Mouse (Mus musculus): ENCODE results near the gene Gm29427. TPM values are rescaled to one million over a fixed set of nuclear protein-coding genes. Genes with fewer than 3 reads are reported as not detected.

The Gm29427 gene
- polyA plus RNA-seq, 1 experiment from 2014 or later = not detected

- Histone ChIP-seq H3K4me1 (replicated peaks) (peaks cover 71% of the 10 kb centered on the region), H3K36me3 (replicated peaks) (no peaks in the 10 kb centered on the region), H3K4me2 (peak within 1 kb of the TSS; percentile 80), H3K27me3 (no peaks in the 10 kb centered on the region), H3K27ac (replicated peaks) (peak within 1 kb of the TSS; percentile 89), H3K9ac (peak within 1 kb of the TSS; percentile 49), H3K9me3 (replicated peaks) (no peaks in the 10 kb centered on the region), H3K4me3 (replicated peaks) (peak within 1 kb of the TSS; percentile 64)
- peak; percentile 95 for ATAC-seq (ENCODE audit: insufficient read depth)
- WGBS (ENCODE audit: insufficient replicate concordance) = 16% methylated on average over 10 of the region's 10 CpGs
Observed at GRCm38 (mm10) chr1:130731741-130732337, 16.2 kb upstream of the Gm29427 start, which contains the start of gene AA986860. Gene AA986860, plus strand, starts transcription at chr1:130731976.

DNA sequence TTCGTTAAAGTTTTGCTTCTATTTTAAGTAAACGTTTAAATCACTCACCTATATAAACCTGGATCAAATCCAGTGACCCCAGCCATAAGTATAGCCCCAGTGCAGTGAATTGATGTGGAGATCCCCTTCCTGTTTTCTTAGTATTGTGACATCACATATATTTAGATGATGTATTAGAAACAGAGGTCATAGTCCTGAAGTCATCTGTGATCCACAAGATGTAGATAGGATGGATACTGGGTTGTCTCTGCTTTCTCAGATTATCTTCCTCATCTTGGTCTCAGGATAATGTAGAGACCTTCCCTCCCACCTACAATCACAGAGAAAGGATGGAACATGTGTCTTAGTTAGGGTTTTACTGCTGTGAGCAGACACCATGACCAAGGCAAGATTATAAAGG, 13.6 kb upstream of the Gm29427 start, which contains the start of gene Pfkfb2:
TSS of gene Pfkfb2 (minus strand) at position 101 of the 400 bp plus-strand sequence.
- Histone ChIP-seq H3K4me3 (replicated peaks) (no peak within 1 kb of the TSS), H3K9ac (no peak within 1 kb of the TSS), H3K27me3 (no peaks in the 10 kb centered on the region), H3K4me2 (no peak within 1 kb of the TSS), H3K9me3 (replicated peaks) (no peaks in the 10 kb centered on the region), H3K27ac (replicated peaks) (0 out of 2 replicates have a peak within 1 kb of the TSS, but pooled peaks have one; percentile 20), H3K36me3 (replicated peaks) (peaks cover 4% of the 10 kb centered on the region; the same call in 1 of the 2 replicates), H3K4me1 (replicated peaks) (peaks cover 46% of the 10 kb centered on the region)
- no peak for ATAC-seq (ENCODE audit: insufficient read depth)
- 66% methylated on average over 2 of the region's 2 CpGs for WGBS (ENCODE audit: insufficient replicate concordance)

DNA sequence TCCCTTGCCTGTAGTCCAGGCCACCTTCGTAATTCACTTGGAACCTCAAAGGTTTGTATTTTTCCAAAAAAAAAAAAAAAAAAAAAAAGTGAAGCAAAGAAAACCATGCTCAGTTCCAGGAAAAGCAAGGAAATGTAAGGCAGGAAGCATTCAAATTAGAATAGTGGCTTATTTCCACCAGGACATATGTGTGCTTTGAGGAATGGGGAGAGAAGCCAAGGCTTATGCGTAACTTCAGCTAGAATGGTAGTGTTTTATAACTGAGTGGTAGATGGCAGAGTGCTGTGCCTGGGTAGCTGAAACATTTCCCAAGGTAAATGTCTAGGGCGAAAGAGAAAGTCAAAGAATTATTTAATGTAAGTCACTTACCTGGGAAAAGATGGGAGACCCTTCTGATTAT, 13.1 kb upstream of the Gm29427 start:
- no peak overlapping the region for H3K4me2 ChIP-seq
- H3K4me3 ChIP-seq (replicated peaks) = no peak overlapping the region
- H3K27ac ChIP-seq (replicated peaks) = 0 out of 2 replicates have a peak overlapping the region, but pooled peaks have one; percentile 9
- H3K9me3 ChIP-seq (replicated peaks) = no peaks in the 10 kb centered on the region
- no peaks in the 10 kb centered on the region for H3K27me3 ChIP-seq
- ATAC-seq (ENCODE audit: insufficient read depth) = no peak
- H3K36me3 ChIP-seq (replicated peaks) = peaks cover 9% of the 10 kb centered on the region
- peaks cover 42% of the 10 kb centered on the region for H3K4me1 ChIP-seq (replicated peaks)
- 82% methylated on average over 3 of the region's 3 CpGs for WGBS (ENCODE audit: insufficient replicate concordance)
- H3K9ac ChIP-seq = no peak overlapping the region

- Histone ChIP-seq H3K36me3 (replicated peaks) (peaks cover 15% of the 10 kb centered on the region), H3K4me1 (replicated peaks) (peaks cover 35% of the 10 kb centered on the region), H3K4me3 (replicated peaks) (no peak overlapping the region), H3K27ac (replicated peaks) (0 out of 2 replicates have a peak overlapping the region, but pooled peaks have one; percentile 20), H3K9me3 (replicated peaks) (no peaks in the 10 kb centered on the region), H3K27me3 (no peaks in the 10 kb centered on the region), H3K4me2 (no peak overlapping the region), H3K9ac (no peak overlapping the region)
- WGBS (ENCODE audit: insufficient replicate concordance) = 33% methylated on average over 1 of the region's 1 CpGs
- ATAC-seq (ENCODE audit: insufficient read depth) = no peak
Observed at GRCm38 (mm10) chr1:130728070-130728469, 12.5 kb upstream of the Gm29427 start.

GRCm38 (mm10) chr1:130726396-130726795, 10.8 kb upstream of the Gm29427 start:
- Histone ChIP-seq H3K4me2 (no peak overlapping the region), H3K27me3 (no peaks in the 10 kb centered on the region), H3K4me1 (replicated peaks) (peaks cover 19% of the 10 kb centered on the region), H3K27ac (replicated peaks) (no peak overlapping the region), H3K36me3 (replicated peaks) (peaks cover 23% of the 10 kb centered on the region), H3K9ac (no peak overlapping the region), H3K4me3 (replicated peaks) (no peak overlapping the region), H3K9me3 (replicated peaks) (no peaks in the 10 kb centered on the region)
- ATAC-seq (ENCODE audit: insufficient read depth) = no peak
- 96% methylated on average over 2 of the region's 2 CpGs for WGBS (ENCODE audit: insufficient replicate concordance)

GRCm38 (mm10) chr1:130724206-130724605, 8.6 kb upstream of the Gm29427 start:
- Histone ChIP-seq H3K36me3 (replicated peaks) (peaks cover 31% of the 10 kb centered on the region), H3K27me3 (no peaks in the 10 kb centered on the region), H3K9ac (no peak overlapping the region), H3K4me2 (no peak overlapping the region), H3K9me3 (replicated peaks) (no peaks in the 10 kb centered on the region), H3K4me1 (replicated peaks) (peaks cover 8% of the 10 kb centered on the region), H3K4me3 (replicated peaks) (no peak overlapping the region), H3K27ac (replicated peaks) (no peak overlapping the region)
- ATAC-seq (ENCODE audit: insufficient read depth) = no peak
- 81% methylated on average over 5 of the region's 5 CpGs for WGBS (ENCODE audit: insufficient replicate concordance)

DNA sequence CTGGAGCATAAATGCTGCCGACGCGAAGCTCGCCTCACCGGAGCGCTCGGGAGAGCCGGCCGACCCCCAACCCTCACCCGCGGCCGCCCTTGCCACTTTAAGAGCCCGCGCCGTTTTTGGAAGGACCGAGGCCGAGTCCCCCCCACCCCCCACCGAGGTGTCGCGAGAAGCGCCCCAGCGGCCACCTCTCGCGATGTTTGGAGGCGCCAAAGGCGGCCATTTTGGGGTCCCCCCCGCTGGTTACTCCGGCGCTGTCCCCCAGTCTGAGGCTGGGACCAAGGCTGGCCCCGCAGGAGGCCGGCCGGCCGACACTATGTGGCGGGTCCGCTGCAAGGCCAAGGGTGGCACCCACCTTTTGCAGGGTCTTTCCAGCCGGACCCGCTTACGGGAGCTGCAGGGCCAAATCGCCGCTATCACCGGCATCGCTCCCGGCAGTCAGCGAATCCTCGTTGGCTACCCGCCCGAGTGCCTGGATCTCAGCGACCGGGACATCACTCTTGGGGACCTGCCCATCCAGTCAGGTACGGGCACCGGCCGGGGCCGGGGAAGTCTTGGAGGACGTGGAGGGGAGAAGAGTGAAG, 1.8 kb upstream of the Gm29427 start, which contains the start of gene Yod1:
TSS of gene Yod1 (plus strand) at position 37 of the 581 bp plus-strand sequence.
- Histone ChIP-seq H3K4me1 (replicated peaks) (peaks cover 44% of the 10 kb centered on the region), H3K4me2 (peak within 1 kb of the TSS; percentile 92), H3K9me3 (replicated peaks) (no peaks in the 10 kb centered on the region), H3K9ac (peak within 1 kb of the TSS; percentile 89), H3K36me3 (replicated peaks) (peaks cover 27% of the 10 kb centered on the region), H3K27ac (replicated peaks) (peak within 1 kb of the TSS; percentile 93), H3K27me3 (no peaks in the 10 kb centered on the region), H3K4me3 (replicated peaks) (peak within 1 kb of the TSS; percentile 98)
- peak; percentile 65 for ATAC-seq (ENCODE audit: insufficient read depth)
- WGBS (ENCODE audit: insufficient replicate concordance) = under 1% methylated on average over 54 of the region's 54 CpGs

DNA sequence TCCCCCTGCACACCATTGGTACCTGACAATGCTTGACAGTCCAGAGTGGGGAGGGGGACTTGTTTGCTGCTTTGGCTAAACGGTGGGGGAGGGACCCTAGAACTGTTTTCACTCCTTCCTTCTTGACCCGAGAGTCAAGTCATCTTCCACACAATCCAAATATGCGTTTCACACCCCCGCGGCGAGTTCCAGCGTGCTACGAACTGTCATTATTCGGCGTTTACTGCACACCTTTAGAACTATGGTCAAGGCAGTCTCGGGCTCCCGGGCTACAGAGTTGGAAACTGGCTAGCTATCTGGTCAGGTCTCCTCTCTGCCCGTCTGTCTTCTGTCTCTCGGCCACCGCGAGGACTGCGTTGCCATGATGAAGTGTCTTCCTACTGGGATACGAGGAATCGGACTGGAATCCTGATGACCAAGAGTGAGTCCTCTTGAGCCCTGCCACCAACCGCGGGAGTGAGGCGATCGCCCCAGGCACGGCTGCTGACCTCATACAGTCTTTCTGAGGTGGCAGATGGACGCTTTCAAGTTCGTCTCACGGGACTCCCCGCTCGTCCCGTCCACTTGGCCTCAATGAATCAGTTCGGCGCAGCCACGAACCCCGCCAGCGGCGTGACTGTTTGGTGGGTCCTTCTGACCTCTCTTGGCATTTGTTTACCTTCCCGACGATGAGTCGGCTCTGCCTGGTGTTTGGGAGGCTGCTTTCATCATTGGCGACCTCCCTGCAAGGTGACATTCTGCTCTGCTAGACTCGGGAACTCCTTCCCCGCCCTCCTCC, 1.1 kb upstream of the Gm29427 start:
- Histone ChIP-seq H3K9ac (peak overlapping the region; percentile 89), H3K9me3 (replicated peaks) (no peaks in the 10 kb centered on the region), H3K27me3 (no peaks in the 10 kb centered on the region), H3K36me3 (replicated peaks) (peaks cover 27% of the 10 kb centered on the region), H3K27ac (replicated peaks) (peak overlapping the region; percentile 93), H3K4me2 (peak overlapping the region; percentile 92), H3K4me3 (replicated peaks) (peak overlapping the region; percentile 98), H3K4me1 (replicated peaks) (peaks cover 44% of the 10 kb centered on the region)
- peak; percentile 6 for ATAC-seq (ENCODE audit: insufficient read depth)
- under 1% methylated on average over 42 of the region's 42 CpGs for WGBS (ENCODE audit: insufficient replicate concordance)

GRCm38 (mm10) chr1:130716218-130716512, 566 bp upstream of the Gm29427 start:
- peaks cover 32% of the 10 kb centered on the region for H3K36me3 ChIP-seq (replicated peaks)
- H3K4me2 ChIP-seq = peak overlapping the region; percentile 92
- H3K4me3 ChIP-seq (replicated peaks) = peak overlapping the region; percentile 98
- peak overlapping the region; percentile 89 for H3K9ac ChIP-seq
- peaks cover 44% of the 10 kb centered on the region for H3K4me1 ChIP-seq (replicated peaks)
- H3K9me3 ChIP-seq (replicated peaks) = no peaks in the 10 kb centered on the region
- H3K27me3 ChIP-seq = no peaks in the 10 kb centered on the region
- peak overlapping the region; percentile 93 for H3K27ac ChIP-seq (replicated peaks)
- peak; percentile 23 for ATAC-seq (ENCODE audit: insufficient read depth)
- under 1% methylated on average over 3 of the region's 3 CpGs for WGBS (ENCODE audit: insufficient replicate concordance)

- Histone ChIP-seq H3K27me3 (no peaks in the 10 kb centered on the region), H3K4me2 (0 out of 2 replicates have a peak overlapping the region, but pooled peaks have one; percentile 92), H3K27ac (replicated peaks) (no peak overlapping the region), H3K4me1 (replicated peaks) (peaks cover 35% of the 10 kb centered on the region), H3K9me3 (replicated peaks) (no peaks in the 10 kb centered on the region), H3K9ac (no peak overlapping the region), H3K36me3 (replicated peaks) (peaks cover 38% of the 10 kb centered on the region), H3K4me3 (replicated peaks) (no peak overlapping the region)
- WGBS (ENCODE audit: insufficient replicate concordance) = 80% methylated on average over 4 of the region's 4 CpGs
- no peak for ATAC-seq (ENCODE audit: insufficient read depth)
Observed at GRCm38 (mm10) chr1:130714046-130714445, 1.6 kb downstream of the Gm29427 start.
